Mouse (Mus musculus) stomach, embryonic 14.5 days (tissue): Measurements from ENCODE around the gene Naa38. TPM values are rescaled to one million over a fixed set of nuclear protein-coding genes. Genes with fewer than 3 reads are reported as not detected.

ENCODE experiments used
- ATAC-seq: fragments of 200-750 bp; cut with Nextera tagmentation; 2 replicates; pipeline ENCODE4 v1.8.0; 2017; ENCODE audit warnings: low read depth, moderate TSS enrichment; ENCODE audit not compliant: insufficient number of reproducible peaks, insufficient read depth, low FRiP score
- H3K27ac ChIP-seq: fragments of 300-500 bp; sonication (generic); 2 replicates; pipeline ENCODE4 v1.5.1; 2014; ENCODE audit warnings: mild to moderate bottlenecking, low read length, moderate library complexity, mixed read lengths
- H3K27me3 ChIP-seq: fragments of 300-500 bp; sonication (generic); 2 replicates; pipeline ENCODE4 v1.6.1; 2014; ENCODE audit warnings: low read length, control low read depth, mixed read lengths; ENCODE audit not compliant: control insufficient read depth, insufficient read depth
- H3K36me3 ChIP-seq: fragments of 300-500 bp; sonication (generic); 2 replicates; pipeline ENCODE4 v1.6.1; 2014; ENCODE audit warnings: mild to moderate bottlenecking, control low read depth, low read length, moderate library complexity, mixed read lengths; ENCODE audit not compliant: control insufficient read depth, insufficient read depth
- H3K4me1 ChIP-seq: fragments of 300-500 bp; sonication (generic); 2 replicates; pipeline ENCODE4 v1.6.1; 2014; ENCODE audit warnings: low read length, control low read depth, mixed read lengths; ENCODE audit not compliant: control insufficient read depth, insufficient read depth
- H3K4me2 ChIP-seq: fragments of 300-500 bp; sonication (generic); replicated peaks from 2 replicates; pipeline ENCODE4 v1.6.1; 2014; ENCODE audit warnings: low read depth, low read length, control low read depth
- H3K4me3 ChIP-seq: fragments of 300-500 bp; sonication (generic); 2 replicates; pipeline ENCODE4 v1.5.1; 2014; ENCODE audit warnings: low read depth, low read length, control low read depth
- H3K9ac ChIP-seq: fragments of 300-500 bp; sonication (generic); replicated peaks from 2 replicates; pipeline ENCODE4 v1.6.1; 2014; ENCODE audit warnings: low read depth, mild to moderate bottlenecking, control low read depth, low read length, moderate library complexity, mixed read lengths
- H3K9me3 ChIP-seq: fragments of 300-500 bp; sonication (generic); 2 replicates; pipeline ENCODE4 v1.6.1; 2016; ENCODE audit warnings: low read depth, low read length, control low read depth; ENCODE audit not compliant: control insufficient read depth
- WGBS: fragments of 180-500 bp; shearing (Covaris S2); extraction: QIAGEN DNeasy Blood & Tissue Kit; methylation state at CpG from one replicate; pipeline ENCODE4 v1.1.7; 2014; 5-methylcytosine and 5-hydroxymethylcytosine counted together
- polyA plus RNA-seq: library from polyadenylated mRNA; unstranded; fragments of >200 nt; fragmentation: Nextera tagmentation; extraction: Ambion mirVana; gene quantifications from 2 replicates; pipeline ENCODE4 v1.2.1, GENCODE M21; 2014

Naa38 gene
- polyA plus RNA-seq, 1 experiment from 2014 or later: 177 TPM

- H3K36me3 ChIP-seq: peaks cover 64% of the 10 kb centered on the region
- no peaks in the 10 kb centered on the region for H3K27me3 ChIP-seq
- 18% methylated on average over 22 of the region's 22 CpGs for WGBS
- peaks cover 35% of the 10 kb centered on the region; the same call in 1 of the 2 replicates for H3K4me1 ChIP-seq
- no peak overlapping the region for H3K4me2 ChIP-seq
- H3K9ac ChIP-seq: no peak overlapping the region
- peak; percentile 72 for ATAC-seq
- no peak overlapping the region for H3K4me3 ChIP-seq
- no peaks in the 10 kb centered on the region for H3K9me3 ChIP-seq
- H3K27ac ChIP-seq: no peak overlapping the region
Observed at GRCm38 (mm10) chr11:69401210-69401637, 5.9 kb downstream of the Naa38 start.

GRCm38 (mm10) chr11:69401987-69402386 lies 6.7 kb downstream of the Naa38 start:
- no peak overlapping the region for H3K4me2 ChIP-seq
- no peak for ATAC-seq
- no peak overlapping the region for H3K4me3 ChIP-seq
- no peaks in the 10 kb centered on the region for H3K9me3 ChIP-seq
- H3K4me1 ChIP-seq: peaks cover 29% of the 10 kb centered on the region; the same call in 1 of the 2 replicates
- 87% methylated on average over 12 of the region's 12 CpGs for WGBS
- H3K27me3 ChIP-seq: no peaks in the 10 kb centered on the region
- no peak overlapping the region for H3K27ac ChIP-seq
- H3K36me3 ChIP-seq: peaks cover 72% of the 10 kb centered on the region
- H3K9ac ChIP-seq: no peak overlapping the region

GRCm38 (mm10) chr11:69403691-69404594 lies 8.7 kb downstream of the Naa38 start:
- Histone ChIP-seq H3K4me1 (peaks cover 22% of the 10 kb centered on the region), H3K4me3 (no peak overlapping the region)
- 92% methylated on average over 38 of the region's 38 CpGs for whole genome bisulfite sequencing

GRCm38 (mm10) chr11:69404595-69405396 lies 9.5 kb downstream of the Naa38 start:
- WGBS: 92% methylated on average over 23 of the region's 24 CpGs
- ATAC-seq: no peak

More at GRCm38 (mm10) chr11:69403691-69404594, 8.7 kb downstream of the Naa38 start:
- H3K36me3 ChIP-seq: peaks cover 85% of the 10 kb centered on the region
- no peaks in the 10 kb centered on the region for H3K27me3 ChIP-seq
- no peak overlapping the region for H3K27ac ChIP-seq
- no peak for ATAC-seq
- no peaks in the 10 kb centered on the region for H3K9me3 ChIP-seq
- no peak overlapping the region for H3K9ac ChIP-seq
- no peak overlapping the region for H3K4me2 ChIP-seq

GRCm38 (mm10) chr11:69405397-69406200 lies 10.3 kb downstream of the Naa38 start:
- no peak for ATAC-seq
- Histone ChIP-seq H3K4me1 (peaks cover 10% of the 10 kb centered on the region), H3K9ac (no peak overlapping the region), H3K36me3 (peaks cover 72% of the 10 kb centered on the region), H3K27me3 (no peaks in the 10 kb centered on the region), H3K27ac (no peak overlapping the region), H3K9me3 (no peaks in the 10 kb centered on the region), H3K4me2 (no peak overlapping the region), H3K4me3 (no peak overlapping the region)
- 89% methylated on average over 24 of the region's 24 CpGs for WGBS

More at GRCm38 (mm10) chr11:69404595-69405396, 9.5 kb downstream of the Naa38 start:
- peaks cover 16% of the 10 kb centered on the region for H3K4me1 ChIP-seq
- H3K36me3 ChIP-seq: peaks cover 80% of the 10 kb centered on the region
- no peak overlapping the region for H3K9ac ChIP-seq
- H3K27me3 ChIP-seq: no peaks in the 10 kb centered on the region
- H3K4me3 ChIP-seq: no peak overlapping the region
- no peak overlapping the region for H3K4me2 ChIP-seq
- H3K9me3 ChIP-seq: no peaks in the 10 kb centered on the region
- no peak overlapping the region for H3K27ac ChIP-seq

- Histone ChIP-seq H3K4me2 (no peak overlapping the region), H3K27ac (no peak overlapping the region), H3K36me3 (peaks cover 67% of the 10 kb centered on the region), H3K9me3 (no peaks in the 10 kb centered on the region), H3K4me3 (no peak overlapping the region), H3K9ac (no peak overlapping the region), H3K27me3 (no peaks in the 10 kb centered on the region), H3K4me1 (peaks cover 10% of the 10 kb centered on the region)
- WGBS: 85% methylated on average over 19 of the region's 19 CpGs
- no peak for ATAC-seq
Observed at GRCm38 (mm10) chr11:69406282-69406681, 11.0 kb downstream of the Naa38 start.

GRCm38 (mm10) chr11:69406867-69407723 lies 11.8 kb downstream of the Naa38 start:
- WGBS: 82% methylated on average over 16 of the region's 16 CpGs
- ATAC-seq: no peak
- H3K4me3 ChIP-seq: no peak overlapping the region

More at GRCm38 (mm10) chr11:69406867-69407723, 11.8 kb downstream of the Naa38 start:
- no peak overlapping the region for H3K27ac ChIP-seq
- H3K9ac ChIP-seq: no peak overlapping the region
- H3K4me1 ChIP-seq: peaks cover 13% of the 10 kb centered on the region
- H3K4me2 ChIP-seq: no peak overlapping the region
- no peaks in the 10 kb centered on the region for H3K9me3 ChIP-seq
- H3K36me3 ChIP-seq: peaks cover 60% of the 10 kb centered on the region
- H3K27me3 ChIP-seq: no peaks in the 10 kb centered on the region
